Mouse (Mus musculus) midbrain, embryonic 16.5 days (tissue): Measurements from ENCODE around the gene Krt222. TPM values are rescaled to one million over a fixed set of nuclear protein-coding genes. Genes with fewer than 3 reads are reported as not detected.

ENCODE experiments used
- ATAC-seq: fragments of 200-750 bp; cut with Nextera tagmentation; 2 replicates; pipeline ENCODE4 v1.8.0; 2017; ENCODE audit warnings: moderate TSS enrichment
- H3K27ac ChIP-seq: fragments of 300-500 bp; sonication (generic); 2 replicates; pipeline ENCODE4 v1.5.1; 2014; ENCODE audit warnings: mild to moderate bottlenecking, low read length, mixed read lengths
- H3K27me3 ChIP-seq: fragments of 300-500 bp; sonication (generic); 2 replicates; pipeline ENCODE4 v1.6.1; 2014; ENCODE audit warnings: low read depth, low read length, mixed read lengths; ENCODE audit not compliant: control insufficient read depth, insufficient read depth
- H3K36me3 ChIP-seq: fragments of 300-500 bp; sonication (generic); 2 replicates; pipeline ENCODE4 v1.6.1; 2014; ENCODE audit warnings: mild to moderate bottlenecking, low read length, moderate library complexity, mixed read lengths; ENCODE audit not compliant: control insufficient read depth, insufficient read depth
- H3K4me1 ChIP-seq: fragments of 300-500 bp; sonication (generic); 2 replicates; pipeline ENCODE4 v1.6.1; 2014; ENCODE audit warnings: mild to moderate bottlenecking, low read length, mixed read lengths; ENCODE audit not compliant: control insufficient read depth, insufficient read depth
- H3K4me2 ChIP-seq: fragments of 300-500 bp; sonication (generic); 2 replicates; pipeline ENCODE4 v1.6.1; 2014; ENCODE audit warnings: mild to moderate bottlenecking, low read length, mixed read lengths
- H3K4me3 ChIP-seq: fragments of 300-500 bp; sonication (generic); 2 replicates; pipeline ENCODE4 v1.5.1; 2014; ENCODE audit warnings: low read depth, mild to moderate bottlenecking, low read length, moderate library complexity, mixed read lengths
- H3K9ac ChIP-seq: fragments of 300-500 bp; sonication (generic); 2 replicates; pipeline ENCODE4 v1.6.1; 2014; ENCODE audit warnings: low read depth, low read length, mixed read lengths
- H3K9me3 ChIP-seq: fragments of 300-500 bp; sonication (generic); replicated peaks from 2 replicates; pipeline ENCODE4 v1.6.1; 2014; ENCODE audit warnings: mild to moderate bottlenecking, low read length, mixed read lengths; ENCODE audit not compliant: control insufficient read depth, poor library complexity, severe bottlenecking
- WGBS: fragments of 180-500 bp; shearing (Covaris S2); extraction: QIAGEN DNeasy Blood & Tissue Kit; methylation state at CpG from one replicate; pipeline ENCODE4 v1.1.7; 2014; 5-methylcytosine and 5-hydroxymethylcytosine counted together
- polyA plus RNA-seq: library from polyadenylated mRNA; unstranded; fragments of >200 nt; fragmentation: Nextera tagmentation; extraction: Ambion mirVana; gene quantifications from 2 replicates; pipeline ENCODE4 v1.2.1, GENCODE M21; 2015

Gene Krt222
- polyA plus RNA-seq, 1 experiment from 2014 or later, result 11.3 TPM

DNA sequence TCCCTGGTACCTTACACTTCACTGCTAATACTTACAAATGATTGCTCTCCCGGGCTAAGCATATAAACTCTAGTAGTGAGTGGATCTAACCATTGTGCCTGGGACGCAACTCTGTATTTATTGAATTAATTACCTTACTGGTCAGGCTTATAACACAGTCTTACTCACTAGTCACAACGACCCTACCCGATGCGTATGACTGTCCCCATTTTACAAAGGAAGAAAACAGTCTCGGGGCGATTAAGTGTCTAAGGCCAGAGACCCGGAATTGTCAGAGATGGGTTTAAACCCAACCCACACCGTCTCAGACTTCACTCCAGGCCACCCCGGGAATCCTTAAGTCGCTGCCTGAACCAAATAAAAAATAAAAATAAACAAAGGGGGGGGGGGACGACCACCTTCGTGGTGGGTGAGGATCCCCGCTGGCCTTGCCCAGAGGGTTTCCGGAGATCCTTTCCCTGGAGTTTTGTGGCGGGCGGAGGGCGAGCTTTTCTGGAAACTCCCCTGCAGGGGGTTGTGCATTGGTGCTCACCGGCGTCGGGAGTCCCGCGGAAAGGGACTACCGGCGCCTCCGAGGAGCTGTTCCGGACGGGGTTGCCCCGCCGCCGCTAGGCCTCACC lies 14.1 kb downstream of the Krt222 start:
- Histone ChIP-seq H3K4me3 (peak overlapping the region; percentile 73), H3K27me3 (no peaks in the 10 kb centered on the region), H3K36me3 (peaks cover 5% of the 10 kb centered on the region; the same call in 1 of the 2 replicates), H3K27ac (peak overlapping the region; percentile 99), H3K4me1 (peaks cover 33% of the 10 kb centered on the region), H3K9me3 (no peaks in the 10 kb centered on the region), H3K4me2 (peak overlapping the region; percentile 79), H3K9ac (peak overlapping the region; percentile 91)
- peak; percentile 68 for ATAC-seq
- WGBS, result under 1% methylated on average over 31 of the region's 31 CpGs

- Histone ChIP-seq H3K27ac (no peak overlapping the region), H3K27me3 (no peaks in the 10 kb centered on the region), H3K9me3 (no peaks in the 10 kb centered on the region), H3K36me3 (peaks cover 7% of the 10 kb centered on the region; the same call in 1 of the 2 replicates), H3K9ac (no peak overlapping the region), H3K4me3 (no peak overlapping the region), H3K4me1 (peaks cover 27% of the 10 kb centered on the region), H3K4me2 (no peak overlapping the region)
- ATAC-seq, result no peak
- 93% methylated on average over 5 of the region's 5 CpGs for WGBS
Observed at GRCm38 (mm10) chr11:99226298-99226697, 17.6 kb downstream of the Krt222 start.

- no peak for ATAC-seq
Observed at GRCm38 (mm10) chr11:99223310-99223709, 20.6 kb downstream of the Krt222 start.

GRCm38 (mm10) chr11:99221811-99222210 lies 22.1 kb downstream of the Krt222 start:
- no peak overlapping the region for H3K4me2 ChIP-seq
- peaks cover 18% of the 10 kb centered on the region for H3K36me3 ChIP-seq
- no peak for ATAC-seq
- H3K4me1 ChIP-seq, result peaks cover 5% of the 10 kb centered on the region
- no peak overlapping the region for H3K27ac ChIP-seq
- no peak overlapping the region for H3K9ac ChIP-seq
- no peak overlapping the region for H3K4me3 ChIP-seq
- no peaks in the 10 kb centered on the region for H3K9me3 ChIP-seq
- no peaks in the 10 kb centered on the region for H3K27me3 ChIP-seq
- WGBS, result 82% methylated on average over 2 of the region's 2 CpGs

More at GRCm38 (mm10) chr11:99223310-99223709, 20.6 kb downstream of the Krt222 start:
- Histone ChIP-seq H3K9ac (no peak overlapping the region), H3K4me2 (no peak overlapping the region), H3K27ac (no peak overlapping the region), H3K36me3 (peaks cover 10% of the 10 kb centered on the region), H3K4me1 (peaks cover 17% of the 10 kb centered on the region), H3K4me3 (no peak overlapping the region), H3K27me3 (no peaks in the 10 kb centered on the region), H3K9me3 (no peaks in the 10 kb centered on the region)
- 87% methylated on average over 5 of the region's 5 CpGs for WGBS

- Histone ChIP-seq H3K36me3 (peaks cover 34% of the 10 kb centered on the region), H3K4me3 (no peak overlapping the region), H3K4me1 (no peaks in the 10 kb centered on the region), H3K27ac (no peak overlapping the region), H3K9ac (no peak overlapping the region), H3K27me3 (no peaks in the 10 kb centered on the region), H3K4me2 (no peak overlapping the region), H3K9me3 (no peaks in the 10 kb centered on the region)
- WGBS, result 80% methylated on average over 7 of the region's 7 CpGs
- ATAC-seq, result no peak
Observed at GRCm38 (mm10) chr11:99217248-99217986, 26.5 kb downstream of the Krt222 start.

- no peaks in the 10 kb centered on the region for H3K9me3 ChIP-seq
- ATAC-seq, result no peak
- WGBS, result 99% methylated on average over 3 of the region's 3 CpGs
- H3K27me3 ChIP-seq, result no peaks in the 10 kb centered on the region
- no peak overlapping the region for H3K9ac ChIP-seq
- no peak overlapping the region for H3K27ac ChIP-seq
- H3K4me2 ChIP-seq, result no peak overlapping the region
- no peaks in the 10 kb centered on the region for H3K4me1 ChIP-seq
- H3K36me3 ChIP-seq, result peaks cover 40% of the 10 kb centered on the region
- H3K4me3 ChIP-seq, result no peak overlapping the region
Observed at GRCm38 (mm10) chr11:99216181-99216580, 27.7 kb downstream of the Krt222 start.

DNA sequence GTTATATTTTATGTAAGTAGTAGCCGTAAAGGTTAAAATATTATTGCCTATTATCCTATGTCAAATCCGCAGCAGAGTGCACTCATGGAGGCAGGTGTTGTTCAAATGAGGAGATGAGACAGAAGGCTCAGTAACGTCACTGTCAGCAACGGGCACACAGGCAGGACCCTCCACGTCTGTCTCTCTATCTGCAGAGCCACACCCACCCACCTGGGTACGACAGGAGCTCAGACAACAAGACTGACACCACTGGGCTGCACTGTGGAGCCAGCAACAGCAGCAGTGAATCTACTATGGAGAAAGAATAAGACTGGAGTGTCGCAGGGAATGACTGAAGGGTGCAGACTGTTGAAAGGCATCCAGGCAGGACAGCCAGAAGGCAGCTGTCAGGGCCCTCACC lies 31.2 kb downstream of the Krt222 start:
- WGBS, result 84% methylated on average over 7 of the region's 7 CpGs
- Histone ChIP-seq H3K36me3 (peaks cover 44% of the 10 kb centered on the region), H3K9ac (no peak overlapping the region), H3K27me3 (no peaks in the 10 kb centered on the region), H3K27ac (no peak overlapping the region), H3K4me2 (no peak overlapping the region), H3K9me3 (no peaks in the 10 kb centered on the region), H3K4me3 (no peak overlapping the region), H3K4me1 (no peaks in the 10 kb centered on the region)
- ATAC-seq, result no peak

- no peaks in the 10 kb centered on the region for H3K4me1 ChIP-seq
- 87% methylated on average over 2 of the region's 2 CpGs for WGBS
- H3K4me2 ChIP-seq, result no peak overlapping the region
- ATAC-seq, result no peak
- H3K9ac ChIP-seq, result no peak overlapping the region
- no peaks in the 10 kb centered on the region for H3K27me3 ChIP-seq
- no peak overlapping the region for H3K4me3 ChIP-seq
- H3K9me3 ChIP-seq, result no peaks in the 10 kb centered on the region
- H3K27ac ChIP-seq, result no peak overlapping the region
- H3K36me3 ChIP-seq, result peaks cover 38% of the 10 kb centered on the region
Observed at GRCm38 (mm10) chr11:99211964-99212363, 31.9 kb downstream of the Krt222 start.

- Histone ChIP-seq H3K9me3 (no peaks in the 10 kb centered on the region), H3K4me3 (no peak overlapping the region), H3K36me3 (peaks cover 23% of the 10 kb centered on the region), H3K27me3 (no peaks in the 10 kb centered on the region), H3K27ac (no peak overlapping the region), H3K9ac (no peak overlapping the region), H3K4me2 (no peak overlapping the region), H3K4me1 (no peaks in the 10 kb centered on the region)
- ATAC-seq, result no peak
- WGBS, result 85% methylated on average over 8 of the region's 8 CpGs
Observed at GRCm38 (mm10) chr11:99208105-99208669, 35.7 kb downstream of the Krt222 start.
